23 mouse cellular contexts compared by ENCODE assay signal in the genomic region with DNA sequence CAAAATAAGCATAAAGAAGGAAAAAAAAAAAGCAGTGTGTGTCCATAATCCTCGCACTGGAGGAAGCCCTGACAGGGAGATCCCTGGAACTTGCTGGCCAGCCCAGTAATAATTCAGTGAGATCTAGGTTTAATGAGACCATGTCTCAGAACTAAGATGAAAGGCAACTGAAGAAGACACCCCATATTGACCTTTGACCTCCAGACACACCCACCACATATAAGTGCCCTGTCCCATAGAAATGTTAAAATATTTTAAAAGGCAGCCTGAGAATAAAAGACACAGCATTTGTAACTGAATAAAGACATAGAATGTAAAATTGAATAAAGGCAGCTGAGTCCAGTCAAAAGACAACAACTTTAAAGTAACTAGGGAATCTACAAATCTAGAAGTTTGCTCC. TPM values are rescaled to one million over a fixed set of nuclear protein-coding genes. Genes with fewer than 3 reads are reported as not detected.
"Had no signal": no experiment of that assay in that cellular context is flagged by ENCODE, and none has a peak within 500 bp of the region (broad histone marks: within the 10 kb centered on the region; RNA-seq: fewer than 3 reads in every experiment).

No protein-coding gene starts in this region.

- DNase-seq: gastrocnemius, postnatal 14 days; gastrocnemius, postnatal 36 days; heart, adult 11 months; heart, adult 2 months; heart, postnatal 14 days; heart, postnatal 36 days; kidney, adult 11 months; kidney, adult 2 months; kidney, adult 9 months; kidney, postnatal 14 days; kidney, postnatal 36 days; layer of hippocampus, adult 9-11 months; liver; liver, embryonic 13.5 days had no signal

RNA-seq across cellular contexts. Expression of gene Prss2, which starts 43.7 kb away (rescaled TPM):
- total RNA-seq: gastrocnemius, adult 18-20 months; gastrocnemius, adult 8-10 months; gastrocnemius, postnatal 14 days; gastrocnemius, postnatal 36 days; heart, adult 2 months; heart, postnatal 14 days; heart, postnatal 36 days; hematopoietic stem cell, adult 5-6 weeks; hindbrain, postnatal 0 days; layer of hippocampus, adult 18-20 months; layer of hippocampus, adult 8-10 months; layer of hippocampus, postnatal 25 days; left cerebral cortex, postnatal 14 days; left cerebral cortex, postnatal 36 days had no signal
